Mouse (Mus musculus) forebrain, embryonic 16.5 days (tissue): ENCODE measurements around the gene Ccdc113. TPM values are rescaled to one million over a fixed set of nuclear protein-coding genes. Genes with fewer than 3 reads are reported as not detected.

Experiments
- ATAC-seq: fragments of 200-750 bp; cut with Nextera tagmentation; 2 replicates; pipeline ENCODE4 v1.8.0; 2017; ENCODE audit warnings: mild to moderate bottlenecking, moderate library complexity
- H3K27ac ChIP-seq: fragments of 300-500 bp; sonication (generic); 2 replicates; pipeline ENCODE4 v1.5.1; 2014; ENCODE audit warnings: low read length, control low read depth
- H3K27me3 ChIP-seq: fragments of 300-500 bp; sonication (generic); replicated peaks from 2 replicates; pipeline ENCODE4 v1.6.1; 2014; ENCODE audit warnings: low read length; ENCODE audit not compliant: control insufficient read depth, insufficient read depth
- H3K36me3 ChIP-seq: fragments of 300-500 bp; sonication (generic); 2 replicates; pipeline ENCODE4 v1.6.1; 2014; ENCODE audit not compliant: control insufficient read depth, insufficient read depth
- H3K4me1 ChIP-seq: fragments of 300-500 bp; sonication (generic); replicated peaks from 2 replicates; pipeline ENCODE4 v1.6.1; 2014; ENCODE audit warnings: low read length; ENCODE audit not compliant: control insufficient read depth, insufficient read depth
- H3K4me2 ChIP-seq: fragments of 300-500 bp; sonication (generic); 2 replicates; pipeline ENCODE4 v1.6.1; 2014; ENCODE audit warnings: mild to moderate bottlenecking, low read length, control low read depth
- H3K4me3 ChIP-seq: fragments of 300-500 bp; sonication (generic); replicated peaks from 2 replicates; pipeline ENCODE4 v1.5.1; 2014; ENCODE audit warnings: mild to moderate bottlenecking, low read length, control low read depth
- H3K9ac ChIP-seq: fragments of 300-500 bp; sonication (generic); replicated peaks from 2 replicates; pipeline ENCODE4 v1.6.1; 2014; ENCODE audit warnings: low read depth, low read length, control low read depth
- H3K9me3 ChIP-seq: fragments of 300-500 bp; sonication (generic); 2 replicates; pipeline ENCODE4 v1.6.1; 2016; ENCODE audit warnings: low read length; ENCODE audit not compliant: control insufficient read depth
- WGBS: fragments of 180-500 bp; shearing (Covaris S2); extraction: QIAGEN DNeasy Blood & Tissue Kit; methylation state at CpG from one replicate; pipeline ENCODE4 v1.1.7; 2014; 5-methylcytosine and 5-hydroxymethylcytosine counted together
- polyA plus RNA-seq: library from polyadenylated mRNA; unstranded; fragments of >200 nt; fragmentation: Nextera tagmentation; extraction: Ambion mirVana; gene quantifications from 2 replicates; pipeline ENCODE4 v1.2.1, GENCODE M21; 2015

The Ccdc113 gene
- polyA plus RNA-seq, 1 experiment from 2014 or later = 1.5 TPM

- no peaks in the 10 kb centered on the region for H3K27me3 ChIP-seq
- no peaks in the 10 kb centered on the region for H3K9me3 ChIP-seq
- WGBS = 46% methylated on average over 9 of the region's 9 CpGs
- no peak overlapping the region for H3K27ac ChIP-seq
- no peak overlapping the region for H3K9ac ChIP-seq
- no peaks in the 10 kb centered on the region for H3K36me3 ChIP-seq
- peaks cover 2% of the 10 kb centered on the region; the same call in 1 of the 2 replicates for H3K4me1 ChIP-seq
- H3K4me2 ChIP-seq = no peak overlapping the region
- H3K4me3 ChIP-seq = no peak overlapping the region
- no peak for ATAC-seq
Observed at GRCm38 (mm10) chr8:95607210-95607609, 73.3 kb downstream of the Ccdc113 start.

Other genes starting within 250 kb of the Ccdc113 start
- gene Cngb1, start 227.5 kb upstream of the Ccdc113 start, polyA plus RNA-seq = 0.16 and 0.52 TPM in 2 replicates
- gene Tepp, start 223.5 kb upstream of the Ccdc113 start, polyA plus RNA-seq = 1.5 TPM in 1 of 2 replicates, not detected in the other
- 19.8 and 21.8 TPM in 2 replicates for gene Zfp319, start 202.1 kb upstream of the Ccdc113 start, polyA plus RNA-seq
- 46.6 and 49.7 TPM in 2 replicates for gene Usb1, start 201.8 kb upstream of the Ccdc113 start, polyA plus RNA-seq
- 10.9 and 11.3 TPM in 2 replicates for gene Mmp15, start 181.8 kb upstream of the Ccdc113 start, polyA plus RNA-seq
- gene Cfap20, start 99.2 kb upstream of the Ccdc113 start, polyA plus RNA-seq = 139 and 141 TPM in 2 replicates
- 10.3 and 11.0 TPM in 2 replicates for gene Csnk2a2, start 44.0 kb upstream of the Ccdc113 start, polyA plus RNA-seq
- gene Prss54, start 42.3 kb downstream of the Ccdc113 start, polyA plus RNA-seq = not detected in 2 replicates
- gene Gins3, start 99.4 kb downstream of the Ccdc113 start, polyA plus RNA-seq = 10.8 and 11.5 TPM in 2 replicates
- 221 and 296 TPM in 2 replicates for gene Ndrg4, start 142.9 kb downstream of the Ccdc113 start, polyA plus RNA-seq
- gene Setd6, start 181.8 kb downstream of the Ccdc113 start, polyA plus RNA-seq = 28.1 and 31.2 TPM in 2 replicates